Mouse (Mus musculus): ENCODE measurements at regions not wholly inside any gene's neighbourhood (a gene's known extent, or its start where the extent isn't known, plus 50 kb on each side); places are given as distances from the start of the nearest gene placed in this dataset.
A peak's percentile ranks its signal among the peaks of the same experiment; 100 is the strongest.

- DNase-seq (ENCODE audit: low spot score) = no peak
- H3K4me3 ChIP-seq (ENCODE audit: low read depth, low read length) = no peak overlapping the region
- H3K9me3 ChIP-seq (ENCODE audit: low read length) = no peaks in the 10 kb centered on the region
- H3K4me1 ChIP-seq (ENCODE audit: insufficient read depth, low read length) = no peaks in the 10 kb centered on the region
- no peak overlapping the region for H3K9ac ChIP-seq (replicated peaks; ENCODE audit: low read length, poor library complexity, severe bottlenecking)
- no peak overlapping the region for H3K27ac ChIP-seq (ENCODE audit: low read depth, low read length)
- 69% methylated on average over 1 of the region's 1 CpGs for WGBS
- no peak for ATAC-seq (ENCODE audit: low FRiP score)
- no peak overlapping the region for H3K4me2 ChIP-seq (ENCODE audit: low read depth, low read length, poor library complexity, severe bottlenecking)
- no peak for TF ChIP-seq CTCF (IDR thresholded peaks at IDR 0.05)
- H3K36me3 ChIP-seq (ENCODE audit: insufficient read depth, low read length) = no peaks in the 10 kb centered on the region
- H3K27me3 ChIP-seq (ENCODE audit: insufficient read depth, low read length) = no peaks in the 10 kb centered on the region
Measured at GRCm38 (mm10) chr1:47050492-47050891, 157.8 kb upstream of the Slc39a10 start.

DNA sequence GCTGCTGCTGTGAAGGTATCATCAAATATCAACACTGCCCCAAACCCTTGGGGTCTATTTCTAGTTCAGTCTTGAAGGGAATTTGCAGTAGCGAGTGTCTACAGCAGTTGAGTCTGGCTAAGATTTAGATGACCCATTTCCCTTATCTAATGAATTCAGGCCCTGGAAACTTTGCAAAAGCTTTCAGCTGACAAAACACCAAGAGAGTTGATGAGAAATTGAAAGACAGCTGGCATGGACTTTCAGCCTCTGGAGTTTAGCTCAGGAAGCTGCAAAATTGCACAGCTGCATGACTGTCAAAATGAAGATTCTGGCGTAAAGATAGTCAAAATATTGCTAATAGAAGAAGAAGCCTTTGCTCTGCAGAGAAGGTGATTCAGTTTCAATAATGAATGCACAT is 144.9 kb upstream of the Slc39a10 start:
- H3K9me3 ChIP-seq (ENCODE audit: low read length) = no peaks in the 10 kb centered on the region
- TF ChIP-seq CTCF (IDR thresholded peaks at IDR 0.05) = no peak
- ATAC-seq (ENCODE audit: low FRiP score) (no peak), DNase-seq (ENCODE audit: low spot score) (no peak)
- H3K27ac ChIP-seq (ENCODE audit: low read depth, low read length) = peak overlapping the region; percentile 19; the same call in 1 of the 2 replicates
- H3K36me3 ChIP-seq (ENCODE audit: insufficient read depth, low read length) = no peaks in the 10 kb centered on the region
- no peak overlapping the region for H3K4me2 ChIP-seq (ENCODE audit: low read depth, low read length, poor library complexity, severe bottlenecking)
- no peaks in the 10 kb centered on the region for H3K27me3 ChIP-seq (ENCODE audit: insufficient read depth, low read length)
- H3K9ac ChIP-seq (replicated peaks; ENCODE audit: low read length, poor library complexity, severe bottlenecking) = no peak overlapping the region
- 62% methylated on average over 2 of the region's 2 CpGs for WGBS
- no peaks in the 10 kb centered on the region for H3K4me1 ChIP-seq (ENCODE audit: insufficient read depth, low read length)
- H3K4me3 ChIP-seq (ENCODE audit: low read depth, low read length) = no peak overlapping the region

DNA sequence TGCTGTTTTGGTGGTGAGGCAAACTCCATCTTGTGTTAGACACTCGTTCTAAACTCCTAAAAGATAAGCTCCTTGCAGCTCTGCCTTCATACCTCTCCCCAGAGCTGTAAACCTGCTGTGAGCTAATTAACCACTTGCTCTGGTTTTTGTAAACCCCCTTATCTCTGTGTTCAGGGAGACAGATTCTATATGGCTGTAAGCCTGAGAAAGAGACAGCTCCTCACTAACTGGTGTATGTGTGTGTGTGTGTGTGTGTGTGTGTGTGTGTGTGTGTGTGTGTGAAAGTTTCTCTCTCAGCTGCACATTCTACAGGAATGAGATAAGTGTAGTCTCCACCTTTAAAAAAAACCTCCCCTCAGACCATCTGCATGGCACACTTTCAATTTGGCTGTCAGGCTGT is 126.7 kb upstream of the Slc39a10 start:
- 24% methylated on average over 1 of the region's 1 CpGs for WGBS
- no peak overlapping the region for H3K9ac ChIP-seq (replicated peaks; ENCODE audit: low read length, poor library complexity, severe bottlenecking)
- TF ChIP-seq CTCF (IDR thresholded peaks at IDR 0.05) = no peak
- ATAC-seq (ENCODE audit: low FRiP score) (no peak), DNase-seq (ENCODE audit: low spot score) (no peak)
- no peak overlapping the region for H3K4me2 ChIP-seq (ENCODE audit: low read depth, low read length, poor library complexity, severe bottlenecking)
- H3K4me1 ChIP-seq (ENCODE audit: insufficient read depth, low read length) = no peaks in the 10 kb centered on the region
- no peaks in the 10 kb centered on the region for H3K27me3 ChIP-seq (ENCODE audit: insufficient read depth, low read length)
- no peaks in the 10 kb centered on the region for H3K36me3 ChIP-seq (ENCODE audit: insufficient read depth, low read length)
- H3K27ac ChIP-seq (ENCODE audit: low read depth, low read length) = no peak overlapping the region
- H3K9me3 ChIP-seq (ENCODE audit: low read length) = no peaks in the 10 kb centered on the region
- no peak overlapping the region for H3K4me3 ChIP-seq (ENCODE audit: low read depth, low read length)

DNA sequence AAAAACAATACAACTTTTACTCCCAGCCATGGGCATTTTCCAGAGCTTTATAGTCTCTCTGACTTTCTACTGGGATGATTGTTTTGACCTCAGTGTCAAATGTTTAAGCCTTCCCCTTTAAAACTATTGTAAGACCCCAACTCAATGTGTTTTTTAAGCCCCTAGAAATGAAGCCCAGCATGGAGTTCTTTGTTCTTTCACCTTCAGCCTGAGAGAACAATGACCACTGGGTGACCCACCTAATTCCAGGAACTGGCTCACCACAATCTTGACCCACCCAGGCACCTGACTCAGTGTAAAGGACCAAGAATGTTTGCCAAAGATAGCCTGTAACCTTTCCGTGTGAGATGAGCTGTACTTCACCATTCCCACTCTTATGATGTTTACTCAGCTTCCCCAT is 121.9 kb upstream of the Slc39a10 start:
- Histone ChIP-seq H3K4me1 (ENCODE audit: insufficient read depth, low read length) (no peaks in the 10 kb centered on the region), H3K27me3 (ENCODE audit: insufficient read depth, low read length) (no peaks in the 10 kb centered on the region), H3K4me3 (ENCODE audit: low read depth, low read length) (no peak overlapping the region), H3K4me2 (ENCODE audit: low read depth, low read length, poor library complexity, severe bottlenecking) (no peak overlapping the region), H3K9me3 (ENCODE audit: low read length) (no peaks in the 10 kb centered on the region), H3K9ac (replicated peaks; ENCODE audit: low read length, poor library complexity, severe bottlenecking) (no peak overlapping the region), H3K27ac (ENCODE audit: low read depth, low read length) (no peak overlapping the region), H3K36me3 (ENCODE audit: insufficient read depth, low read length) (no peaks in the 10 kb centered on the region)
- DNase-seq (ENCODE audit: low spot score) (no peak), ATAC-seq (ENCODE audit: low FRiP score) (no peak)
- no peak for TF ChIP-seq CTCF (IDR thresholded peaks at IDR 0.05)
- WGBS = 81% methylated on average over 1 of the region's 1 CpGs

DNA sequence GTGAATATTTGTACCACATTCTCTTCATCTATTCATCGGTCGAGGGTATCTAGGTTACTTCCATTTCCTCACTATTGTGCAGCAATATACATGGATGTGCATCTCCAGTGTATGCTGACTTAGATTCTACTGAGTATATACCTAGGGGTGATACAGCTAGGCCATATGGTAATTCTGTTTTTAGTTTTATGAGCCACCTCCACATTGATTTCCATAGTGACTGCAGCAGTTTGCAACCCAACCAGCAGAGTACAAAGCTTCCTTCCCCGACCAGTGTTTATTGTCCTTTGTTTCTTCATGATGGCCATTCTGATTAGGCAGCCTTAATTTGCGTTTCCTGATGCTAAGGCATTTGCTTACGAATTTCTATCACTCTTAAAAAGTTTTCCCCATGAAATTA is 111.1 kb upstream of the Slc39a10 start:
- H3K9ac ChIP-seq (replicated peaks; ENCODE audit: low read length, poor library complexity, severe bottlenecking) = no peak overlapping the region
- no peaks in the 10 kb centered on the region for H3K27me3 ChIP-seq (ENCODE audit: insufficient read depth, low read length)
- no peak for TF ChIP-seq CTCF (IDR thresholded peaks at IDR 0.05)
- DNase-seq (ENCODE audit: low spot score) (no peak), ATAC-seq (ENCODE audit: low FRiP score) (no peak)
- no peaks in the 10 kb centered on the region for H3K36me3 ChIP-seq (ENCODE audit: insufficient read depth, low read length)
- no peak overlapping the region for H3K27ac ChIP-seq (ENCODE audit: low read depth, low read length)
- H3K4me1 ChIP-seq (ENCODE audit: insufficient read depth, low read length) = no peaks in the 10 kb centered on the region
- WGBS = 74% methylated on average over 5 of the region's 5 CpGs
- H3K9me3 ChIP-seq (ENCODE audit: low read length) = no peaks in the 10 kb centered on the region
- H3K4me2 ChIP-seq (ENCODE audit: low read depth, low read length, poor library complexity, severe bottlenecking) = no peak overlapping the region
- no peak overlapping the region for H3K4me3 ChIP-seq (ENCODE audit: low read depth, low read length)

GRCm38 (mm10) chr1:46999337-46999736 is 106.7 kb upstream of the Slc39a10 start:
- no peak for ATAC-seq (ENCODE audit: low FRiP score)
- Histone ChIP-seq H3K36me3 (ENCODE audit: insufficient read depth, low read length) (no peaks in the 10 kb centered on the region), H3K9me3 (ENCODE audit: low read length) (no peaks in the 10 kb centered on the region), H3K4me1 (ENCODE audit: insufficient read depth, low read length) (no peaks in the 10 kb centered on the region), H3K4me3 (ENCODE audit: low read depth, low read length) (no peak overlapping the region), H3K27ac (ENCODE audit: low read depth, low read length) (no peak overlapping the region), H3K4me2 (ENCODE audit: low read depth, low read length, poor library complexity, severe bottlenecking) (no peak overlapping the region), H3K27me3 (ENCODE audit: insufficient read depth, low read length) (no peaks in the 10 kb centered on the region), H3K9ac (replicated peaks; ENCODE audit: low read length, poor library complexity, severe bottlenecking) (no peak overlapping the region)
- 83% methylated on average over 3 of the region's 3 CpGs for WGBS
- TF ChIP-seq CTCF (IDR thresholded peaks at IDR 0.05) = no peak
- DNase-seq (ENCODE audit: low spot score) = no peak

All from midbrain, postnatal 0 days (tissue).